Mouse (Mus musculus): ENCODE measurements around the gene Tgfb2.
A peak's percentile ranks its signal among the peaks of the same experiment; 100 is the strongest.

Tgfb2 gene

DNA sequence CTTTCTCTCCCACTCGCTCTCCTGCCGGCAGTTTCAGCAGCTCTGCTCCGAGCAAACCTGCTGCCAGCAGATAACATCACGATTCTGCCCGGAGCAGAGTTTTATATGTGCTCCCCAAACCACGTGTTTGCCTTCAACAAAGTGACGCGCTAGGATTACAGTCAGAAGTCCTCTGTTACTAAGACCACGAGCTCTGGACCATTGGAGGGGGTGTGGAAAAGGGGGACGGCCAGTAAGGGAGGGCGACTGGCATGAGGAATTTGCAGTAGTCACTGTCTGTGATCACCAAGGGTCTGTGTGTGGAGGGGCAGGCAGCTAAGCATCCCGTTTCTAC, at the start of gene Tgfb2:
Gene Tgfb2 (minus strand): TSS at position 75 of the 334 bp plus-strand sequence.
- no peak for DNase-seq

DNA sequence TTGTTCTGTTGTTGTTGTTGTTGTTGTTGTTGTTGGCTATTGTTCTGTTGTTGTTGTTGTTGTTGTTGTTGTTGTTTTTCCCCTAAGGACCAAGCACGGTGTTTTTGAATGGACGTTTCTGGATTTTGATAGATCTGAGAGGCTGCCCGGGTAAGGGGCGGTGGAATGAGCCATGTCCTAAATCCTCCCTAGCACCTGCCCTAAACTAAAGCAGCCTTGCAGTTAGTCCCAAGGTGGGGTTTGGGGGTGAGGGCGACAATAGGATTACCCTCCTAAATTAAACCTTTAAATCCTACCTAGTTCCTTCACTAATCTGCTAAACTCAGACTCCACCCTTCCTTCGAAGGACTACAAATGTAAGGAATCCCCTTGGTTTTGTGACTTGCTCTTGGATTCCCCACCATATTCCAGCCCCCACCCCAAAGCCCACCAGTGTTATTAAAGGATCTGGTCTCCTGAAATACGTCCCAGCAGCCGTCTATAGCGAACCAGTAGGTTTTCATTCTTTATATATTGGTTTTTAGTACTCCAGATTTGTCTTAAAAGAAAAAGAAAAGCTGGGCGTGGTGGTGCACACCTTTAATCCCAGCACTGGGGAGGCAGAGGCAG, 44.0 kb upstream of the Tgfb2 start:
- no peak for DNase-seq

DNA sequence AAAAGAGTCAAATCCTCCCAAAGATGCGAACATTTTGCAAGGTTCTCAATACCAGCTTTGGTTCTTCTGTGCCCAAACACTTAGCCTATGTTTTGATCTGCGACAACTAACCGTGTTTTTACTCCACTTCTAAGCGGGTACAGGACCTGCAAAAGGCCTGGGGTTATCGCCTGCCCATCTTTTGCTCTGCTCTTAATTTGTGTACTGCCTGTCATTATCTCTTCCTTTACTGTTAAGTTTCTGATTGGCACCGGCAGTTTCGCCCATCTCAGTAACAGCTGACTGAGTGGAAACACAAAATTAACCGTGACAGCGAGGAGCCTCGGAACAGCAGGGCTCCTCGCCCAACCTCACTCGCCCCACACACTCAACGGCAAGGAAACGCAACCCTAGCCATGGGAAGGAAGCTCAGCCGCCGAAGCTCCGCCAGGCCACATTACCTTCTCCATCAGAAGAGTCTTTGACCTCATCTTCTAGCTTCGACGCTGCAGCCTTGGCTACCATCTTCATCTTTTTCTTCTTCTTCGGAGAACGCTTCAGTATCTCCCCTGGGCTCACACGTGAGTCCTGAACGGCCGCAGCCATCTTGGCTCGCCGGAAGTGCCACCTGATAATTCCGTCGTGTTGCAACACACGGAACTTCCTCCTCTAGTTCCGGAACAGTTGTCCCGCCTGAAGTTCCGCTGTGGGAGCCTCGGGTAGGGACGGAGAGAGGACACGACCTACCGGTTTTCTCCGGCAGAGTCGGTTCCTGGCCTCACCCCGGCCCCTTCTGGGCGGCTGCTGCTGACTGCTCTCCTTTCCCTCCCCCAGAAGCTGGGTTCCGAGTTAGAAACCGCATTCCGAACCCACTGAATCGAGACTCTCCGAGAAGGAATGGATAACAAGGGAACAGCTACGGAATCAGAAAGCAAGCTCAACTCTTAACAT, 43.2 kb upstream of the Tgfb2 start, which contains the start of gene Rrp15:
Gene Rrp15 (minus strand): TSS at position 635 of the 930 bp plus-strand sequence.
- peak; percentile 57 to 66 for DNase-seq

DNA sequence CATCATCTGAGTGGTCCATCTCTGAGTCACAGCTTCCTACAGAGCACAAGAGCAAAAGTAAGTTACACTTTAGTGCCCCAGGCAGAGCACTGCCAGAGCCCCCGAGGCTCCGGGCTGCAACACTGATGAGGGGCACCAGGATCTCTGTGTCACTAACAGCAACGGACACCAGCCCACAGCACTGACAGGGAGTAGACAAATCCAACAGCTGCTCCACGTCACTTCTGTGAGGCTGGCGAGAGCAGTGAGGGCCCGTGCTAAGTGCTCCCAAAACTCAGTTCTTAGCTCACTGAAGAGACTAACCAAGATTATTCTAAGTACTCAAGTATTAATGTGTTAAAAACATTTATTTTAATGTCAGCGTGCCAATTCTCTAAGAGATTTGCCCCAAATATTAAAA, 34.0 kb upstream of the Tgfb2 start:
- DNase-seq: no peak

DNA sequence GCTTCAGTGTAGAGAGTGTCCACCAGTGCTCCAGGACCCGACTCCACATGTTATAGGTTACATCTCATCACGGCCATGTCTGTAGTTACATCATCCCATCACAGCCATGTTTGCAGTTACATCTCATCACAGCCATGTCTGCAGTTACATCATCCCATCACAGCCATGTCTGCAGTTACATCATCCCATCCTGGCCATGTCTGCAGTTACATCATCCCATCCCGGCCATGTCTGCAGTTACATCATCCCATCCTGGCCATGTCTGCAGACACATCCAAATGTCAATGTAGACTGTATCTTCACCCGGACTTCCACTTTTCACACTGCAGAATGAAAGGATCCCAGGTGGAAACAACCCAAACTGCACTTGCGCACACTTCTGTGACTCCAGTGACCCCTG, 29.7 kb upstream of the Tgfb2 start:
- DNase-seq: no peak

DNA sequence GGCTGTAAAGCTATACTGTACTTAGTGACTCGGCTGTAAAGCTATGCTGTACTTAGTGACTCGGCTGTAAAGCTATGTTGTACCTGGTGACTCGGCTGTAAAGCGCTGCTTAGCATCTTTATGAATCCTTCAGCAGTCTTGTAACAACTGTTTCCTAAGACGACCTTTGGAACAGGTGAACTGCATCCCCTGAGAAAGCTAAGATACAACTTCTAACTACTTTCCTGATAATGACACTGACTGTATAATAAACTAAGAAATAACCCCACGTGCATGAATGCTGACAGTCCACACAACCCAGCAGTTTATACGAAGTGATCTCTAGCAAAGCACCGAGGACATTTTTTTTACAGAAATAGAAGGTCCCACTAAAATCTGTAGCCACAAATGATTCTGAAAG, 27.3 kb upstream of the Tgfb2 start:
- no peak for DNase-seq

DNA sequence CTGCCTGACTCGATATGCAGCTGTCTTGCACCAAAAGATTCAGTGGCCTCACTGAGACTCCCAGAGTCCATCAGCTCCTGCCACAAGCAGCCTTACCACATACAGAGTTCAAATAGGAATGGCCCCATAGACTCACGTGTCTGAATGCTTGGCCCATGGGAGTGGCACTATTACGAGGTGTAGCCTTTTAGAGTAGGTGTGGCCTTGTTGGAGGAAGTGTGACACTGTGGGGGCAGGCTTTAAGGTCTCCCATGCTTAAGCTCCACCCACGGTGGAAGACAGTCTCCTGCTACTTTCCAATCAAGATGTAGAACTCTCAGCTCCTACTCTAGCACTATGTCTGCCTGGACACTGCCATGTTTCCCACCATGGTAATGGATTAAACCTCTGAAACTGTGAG, 23.0 kb upstream of the Tgfb2 start:
- DNase-seq: no peak

DNA sequence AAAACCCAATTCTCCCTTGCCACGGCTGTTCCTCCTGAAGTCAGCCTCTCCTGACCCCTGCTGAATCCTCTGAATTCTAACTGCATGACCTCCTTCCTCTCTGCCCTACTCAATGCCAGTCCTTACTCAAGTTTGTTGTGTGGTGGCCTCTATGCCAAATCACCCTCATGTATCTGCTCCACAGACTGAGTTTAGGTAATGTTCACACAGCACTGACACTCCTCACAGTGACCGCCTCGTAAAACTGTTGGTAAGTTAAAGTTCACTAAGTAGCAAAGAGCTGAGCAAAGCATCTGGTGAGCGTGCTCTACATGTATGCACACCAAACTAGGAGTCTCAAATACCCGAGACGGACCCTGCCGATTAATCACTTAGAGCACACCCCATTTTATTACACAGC, 20.3 kb upstream of the Tgfb2 start:
- DNase-seq: no peak

DNA sequence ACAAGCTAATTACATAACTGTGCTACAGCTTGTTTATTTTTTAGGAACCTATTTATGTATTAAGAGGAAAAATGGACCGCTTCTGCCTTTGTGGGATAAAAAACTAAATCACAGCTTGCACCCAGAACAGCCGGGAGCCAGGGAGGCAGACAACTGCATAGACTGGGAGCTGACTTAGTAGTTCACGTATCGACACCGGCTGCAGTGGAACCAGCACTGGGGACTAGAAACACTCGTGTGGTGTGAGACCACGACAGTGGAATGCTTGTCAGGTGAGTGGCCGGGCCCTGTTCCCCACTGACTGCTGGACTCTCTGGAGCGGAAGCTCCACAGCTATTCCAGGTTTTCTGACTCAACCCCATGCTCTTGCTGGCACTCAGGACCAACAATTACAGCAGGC, 16.5 kb upstream of the Tgfb2 start:
- DNase-seq: no peak

DNA sequence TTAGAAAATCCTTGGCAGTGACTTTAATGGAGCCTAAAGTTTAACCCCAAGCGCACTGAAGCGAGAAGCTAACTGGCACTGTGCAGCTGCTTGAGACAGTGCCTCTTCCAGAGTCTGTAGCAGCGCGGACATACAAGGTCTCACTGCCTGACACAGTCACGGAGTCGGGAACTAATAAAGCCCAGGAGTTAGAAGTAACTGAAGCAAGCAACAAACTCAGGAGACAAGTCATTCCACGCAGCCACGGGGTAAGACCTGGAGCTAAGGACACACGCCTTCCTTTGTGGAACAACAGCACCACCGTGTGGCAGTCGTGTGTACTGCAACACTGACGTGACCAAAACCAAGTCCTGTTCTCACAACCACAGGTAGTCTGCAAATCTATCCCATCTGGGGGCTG, 16.1 kb upstream of the Tgfb2 start:
- peak; percentile 18 to 30 for DNase-seq

DNA sequence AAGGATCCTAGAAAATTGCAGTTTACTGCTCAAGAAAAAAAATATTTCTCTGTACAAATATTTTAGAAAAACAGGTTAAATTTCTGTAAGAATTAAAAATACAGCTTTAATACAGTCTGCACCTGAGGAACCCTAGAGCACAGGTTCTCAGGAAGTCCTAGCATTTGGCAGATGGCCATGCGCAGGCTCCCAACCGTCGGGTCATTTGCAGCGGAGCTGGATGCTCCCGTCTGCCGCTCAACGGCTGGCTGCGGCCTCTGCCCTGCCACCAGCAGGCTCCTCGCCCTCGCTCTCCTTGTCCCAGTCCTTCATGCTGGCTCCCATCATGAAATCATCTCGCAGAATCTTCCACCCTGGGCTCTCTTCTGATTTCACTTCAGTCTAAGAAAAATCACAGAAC, 15.4 kb upstream of the Tgfb2 start:
- no peak for DNase-seq

DNA sequence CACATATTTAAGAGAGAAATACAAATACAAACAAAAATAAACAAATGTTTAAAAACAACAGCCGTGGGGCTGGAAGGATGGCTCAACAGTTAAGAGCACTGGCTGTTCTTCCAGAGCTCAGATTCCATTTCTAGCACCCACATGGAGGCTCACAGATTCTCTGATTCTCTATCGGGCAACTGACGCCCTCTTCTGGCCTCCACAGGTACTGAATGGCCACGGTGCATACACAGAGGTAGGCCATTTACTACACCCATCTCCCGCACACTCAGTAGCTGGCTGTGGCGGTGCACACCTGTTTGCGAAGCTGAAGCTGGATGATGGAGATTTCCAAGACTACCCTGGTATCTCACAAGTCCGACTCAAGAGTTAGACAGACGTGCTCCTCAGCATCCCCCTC, 13.9 kb upstream of the Tgfb2 start:
- DNase-seq: no peak

DNA sequence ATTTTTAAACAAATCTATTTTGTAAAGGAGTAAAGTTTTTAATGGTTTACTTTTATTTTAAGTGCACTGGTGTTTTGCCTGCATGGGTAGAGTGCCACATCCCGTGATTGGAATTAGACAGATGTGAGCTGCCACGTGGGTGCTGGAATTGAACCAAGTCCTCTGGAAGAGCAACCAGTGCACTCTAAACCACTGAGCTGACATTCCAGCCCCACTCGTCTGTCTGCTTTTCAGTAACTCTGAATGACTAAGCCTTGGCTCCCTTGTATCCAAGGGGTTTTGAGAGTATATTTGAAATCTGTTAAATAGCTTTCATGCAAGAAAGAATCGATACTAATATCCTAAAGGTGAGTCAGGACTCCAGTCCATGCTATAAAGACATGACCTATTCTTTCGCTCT, 13.1 kb upstream of the Tgfb2 start:
- no peak for DNase-seq

DNA sequence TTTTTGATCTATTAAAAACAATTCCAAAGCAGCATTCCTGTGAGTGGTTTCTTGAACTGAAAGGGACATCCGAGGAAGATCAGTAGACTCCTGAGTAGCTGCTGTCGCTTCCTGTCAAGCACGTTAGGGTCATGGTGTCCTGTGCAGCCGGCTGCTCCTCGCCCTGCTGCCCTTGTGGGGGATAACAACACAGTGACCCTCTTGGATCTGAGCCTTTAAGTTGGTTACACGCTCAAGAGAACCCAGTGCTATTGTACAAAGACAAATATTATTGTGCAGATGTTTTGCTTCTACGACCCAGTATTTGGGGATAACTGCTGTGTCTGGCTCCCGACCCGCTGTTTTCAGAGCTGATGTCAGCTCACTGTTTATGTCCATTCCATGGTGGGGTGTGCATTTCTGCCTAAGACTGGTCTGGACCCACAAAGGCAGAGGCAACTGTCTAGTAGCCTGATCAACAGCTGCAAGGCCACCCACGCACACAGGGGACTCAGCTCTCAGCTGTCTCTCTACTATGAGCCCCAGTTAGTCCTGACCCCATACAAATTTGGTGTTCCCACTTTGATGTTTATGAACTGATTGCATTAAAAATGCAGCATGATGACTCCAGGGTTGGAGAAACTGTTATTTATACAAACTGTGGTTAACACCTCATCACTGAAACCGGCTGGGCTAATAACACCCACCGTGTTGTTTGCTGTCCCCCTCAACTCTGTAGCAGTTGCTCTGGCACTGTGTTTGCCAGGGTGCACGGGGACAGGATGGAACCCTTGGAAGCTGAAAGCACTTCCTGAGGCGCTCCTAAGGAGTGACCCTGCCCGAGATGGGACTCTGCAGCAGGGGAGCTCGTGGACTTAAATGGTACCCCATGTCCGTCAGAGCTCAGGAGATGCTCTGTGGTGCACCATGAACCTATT, 9.4 kb upstream of the Tgfb2 start:
- DNase-seq: no peak

DNA sequence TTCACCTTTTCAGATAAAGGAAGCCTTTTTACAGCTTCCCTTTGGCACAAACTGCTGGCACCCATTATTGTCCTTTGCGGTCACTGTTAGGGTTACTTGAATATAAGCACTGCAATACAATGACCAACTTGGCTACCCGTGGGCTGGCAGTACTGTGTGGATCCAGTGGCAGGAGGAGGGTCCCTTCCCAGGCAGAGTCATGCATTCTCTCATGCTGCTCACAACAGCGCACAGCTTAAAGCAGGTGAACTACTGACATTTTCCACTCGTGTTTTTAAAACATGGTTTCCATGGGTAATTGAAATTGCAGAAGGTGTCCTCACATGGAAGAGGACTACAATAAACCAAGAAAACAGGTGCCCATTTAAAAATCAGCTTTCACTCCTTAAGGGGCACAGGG, 8.4 kb upstream of the Tgfb2 start:
- DNase-seq: no peak

DNA sequence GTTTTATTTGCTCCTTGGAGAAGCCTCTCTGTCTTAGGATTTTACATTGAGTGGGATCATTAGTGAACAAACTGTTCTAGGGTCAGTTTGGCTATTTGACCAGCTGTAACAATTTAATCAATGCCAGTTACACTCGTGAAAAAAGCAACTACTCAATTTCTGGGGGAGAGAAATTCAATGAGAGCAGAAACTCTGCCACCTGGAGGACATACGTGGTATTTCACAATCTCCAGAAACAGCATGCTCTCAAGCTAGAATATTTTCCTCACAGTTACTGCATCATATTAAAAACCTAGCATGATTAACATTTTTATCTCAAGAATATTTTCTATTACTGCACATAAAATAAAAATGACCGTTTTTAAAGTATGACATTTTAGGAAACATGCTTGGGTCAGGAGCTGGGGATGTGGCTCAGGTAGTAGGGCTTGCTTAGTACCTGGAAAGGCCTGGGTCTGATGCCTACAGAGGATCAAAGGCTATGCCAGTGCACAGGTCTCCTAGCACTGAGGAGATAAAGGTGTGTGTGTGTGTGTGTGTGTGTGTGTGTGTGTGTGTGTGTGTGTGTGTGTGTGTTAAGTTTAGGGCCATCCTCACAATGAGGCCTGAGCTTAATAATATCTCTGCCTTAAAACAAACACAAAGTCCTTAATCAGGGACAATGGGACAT, 7.1 kb upstream of the Tgfb2 start:
- no peak for DNase-seq

DNA sequence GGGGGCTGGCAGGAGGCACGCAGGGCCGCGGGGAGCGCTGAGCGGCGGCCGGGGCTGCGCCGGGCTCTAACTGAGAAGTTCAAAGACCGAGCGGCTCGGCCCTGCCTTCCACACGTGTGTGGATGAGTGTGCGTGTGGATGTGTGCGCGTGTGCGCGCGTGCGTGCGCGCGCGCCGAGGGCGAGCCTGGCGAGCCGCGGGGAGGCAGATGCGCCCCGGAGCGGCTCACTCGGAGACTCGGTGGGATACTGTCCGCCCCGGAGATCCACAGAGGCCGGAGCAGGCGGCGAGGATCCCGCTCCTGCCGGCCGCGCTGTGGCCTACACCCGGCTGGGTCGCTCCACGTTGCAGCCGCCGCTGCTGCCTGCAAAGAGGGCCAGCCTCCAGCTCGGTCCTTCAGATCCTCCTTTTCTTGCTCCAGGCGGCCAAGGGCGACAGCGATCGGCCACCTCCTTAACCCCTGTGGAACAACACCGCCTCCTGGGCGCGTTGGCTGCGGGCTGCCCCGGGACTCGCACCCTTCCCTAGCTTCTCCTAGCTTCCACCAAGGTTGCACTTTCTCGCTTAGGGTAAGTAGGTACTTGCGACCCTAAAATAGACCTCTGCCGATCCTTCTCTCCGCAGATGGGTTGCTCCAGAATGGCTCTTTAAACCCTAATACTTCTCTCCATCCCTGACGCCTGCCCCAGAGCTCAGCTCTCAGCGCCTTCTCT, 430 bp downstream of the Tgfb2 start:
- DNase-seq: no peak

DNA sequence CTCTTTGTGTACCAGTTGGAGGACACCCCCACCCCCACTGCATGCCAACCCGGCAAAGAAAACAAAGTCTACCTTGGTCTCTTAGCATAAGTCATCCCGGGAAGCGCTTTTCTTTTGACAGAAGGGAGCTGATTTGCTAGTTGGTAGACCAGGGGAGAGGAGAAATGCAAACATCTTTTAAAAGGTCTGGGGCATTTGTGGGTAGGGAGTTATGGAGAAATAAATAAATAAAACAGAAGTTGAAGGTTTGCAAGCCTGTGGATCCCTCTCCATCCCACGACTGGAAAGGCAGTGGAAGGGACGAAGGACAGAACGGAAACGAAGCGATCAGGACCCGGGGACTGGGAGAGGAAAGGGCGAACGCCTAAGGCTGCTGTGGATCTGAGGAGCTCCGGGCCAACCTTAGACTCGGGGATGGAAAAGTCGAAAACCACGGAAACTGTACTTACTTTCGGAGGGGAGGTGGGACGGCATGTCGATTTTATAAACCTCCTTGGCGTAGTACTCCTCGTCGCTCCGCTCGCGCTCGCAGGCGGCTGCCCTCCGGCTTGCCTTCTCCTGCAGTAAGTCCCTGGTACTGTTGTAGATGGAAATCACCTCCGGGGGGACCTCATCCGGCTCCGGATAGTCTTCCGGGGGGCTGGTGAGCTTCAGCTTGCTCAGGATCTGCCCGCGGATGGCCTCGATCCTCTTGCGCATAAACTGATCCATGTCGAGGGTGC, 1.6 kb downstream of the Tgfb2 start:
- DNase-seq: no peak

DNA sequence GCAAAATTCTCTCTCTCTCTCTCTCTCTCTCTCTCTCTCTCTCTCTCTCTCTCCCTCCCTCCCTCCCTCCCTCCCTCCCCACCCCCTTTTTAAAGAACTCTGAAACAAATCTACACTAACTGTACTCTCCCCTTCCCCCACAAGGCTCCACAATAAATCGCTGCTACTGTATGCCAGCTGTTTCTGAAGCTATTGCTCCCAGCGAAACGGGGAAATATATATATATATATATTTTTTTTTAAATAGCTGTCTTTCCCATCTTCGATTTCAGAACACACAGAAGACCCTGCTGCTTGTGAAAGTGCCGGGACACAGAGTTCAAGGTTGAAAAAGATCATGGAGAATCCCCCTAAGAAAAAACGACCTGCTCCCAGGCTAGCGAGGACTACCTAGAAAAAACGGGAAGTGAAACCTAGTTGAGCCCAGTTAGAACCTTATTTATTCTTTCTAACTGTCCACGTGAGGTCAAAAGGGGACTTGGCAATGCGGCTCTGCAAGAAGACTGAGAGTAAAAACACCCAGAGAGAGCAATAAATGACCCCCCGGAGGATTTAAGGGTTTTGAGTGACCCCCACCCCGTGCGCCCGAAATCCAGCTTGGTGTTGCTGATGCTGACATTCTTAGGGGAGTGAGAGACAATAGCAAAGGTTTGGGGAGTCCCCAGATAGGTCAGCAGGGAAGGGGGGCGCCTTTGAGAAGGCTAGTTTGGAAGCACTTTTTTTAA, 2.4 kb downstream of the Tgfb2 start:
- no peak for DNase-seq

DNA sequence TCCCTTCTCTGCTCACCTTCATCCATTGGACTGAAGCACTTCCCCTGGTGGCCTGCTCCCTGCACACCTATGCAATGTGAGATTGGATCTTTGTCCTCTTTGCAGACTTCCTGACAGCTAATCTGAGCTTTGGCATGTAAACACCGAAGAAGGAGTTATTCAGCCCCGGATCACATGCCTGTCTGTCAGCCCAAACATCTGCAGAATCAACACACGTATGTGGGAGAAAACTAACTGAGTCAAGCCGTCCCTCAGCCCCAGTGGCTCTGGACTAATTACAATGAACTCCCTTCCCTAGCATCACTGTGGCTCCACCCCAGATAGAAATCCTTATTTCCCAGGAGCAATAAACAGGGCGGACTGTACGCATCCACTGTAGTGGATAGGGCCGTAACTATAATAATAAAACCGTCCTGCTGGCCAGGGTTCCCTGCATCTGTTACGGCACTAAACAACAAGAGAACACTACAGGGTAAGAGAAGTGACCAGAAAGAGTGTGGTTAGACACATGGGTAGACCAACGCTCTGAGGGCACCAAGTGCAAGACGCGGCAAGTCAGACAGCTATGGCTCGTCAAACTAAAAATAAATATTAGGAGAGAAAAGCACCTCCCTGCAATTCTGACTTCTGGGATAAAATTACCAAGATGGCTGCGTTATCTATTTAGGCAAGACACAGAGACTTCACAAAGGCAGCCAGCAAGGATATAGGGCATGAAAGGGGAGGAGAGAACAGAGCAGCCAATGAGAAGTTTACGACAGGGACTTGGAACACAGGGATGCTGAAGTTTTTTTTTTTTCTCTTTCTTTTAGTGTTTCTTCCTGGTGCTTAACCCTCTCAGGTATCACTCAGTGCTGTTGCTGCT, 3.2 kb downstream of the Tgfb2 start:
- no peak for DNase-seq
